18 mouse cellular contexts compared by ENCODE assay signal in the genomic region with DNA sequence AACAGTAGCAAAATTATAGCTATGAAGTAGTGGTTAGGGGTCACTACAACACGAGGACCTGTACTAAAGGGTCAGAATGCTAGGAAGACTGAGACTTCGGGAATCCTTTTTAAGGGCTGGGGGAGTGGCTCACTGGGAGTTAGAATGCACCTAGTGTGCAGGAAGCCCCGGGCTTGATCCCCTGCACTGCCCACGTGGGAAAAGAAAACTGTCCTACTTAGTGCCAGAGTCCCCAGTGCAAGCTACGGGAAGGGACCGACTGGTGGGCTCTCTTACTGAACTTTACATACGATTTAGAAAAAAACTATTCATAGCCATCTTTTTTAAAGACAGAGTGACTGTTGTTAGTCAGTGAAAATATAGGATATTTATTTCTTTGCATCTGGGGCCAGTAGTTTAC.
DNase-seq lines count a peak whose midpoint lies in the region; ATAC-seq and TF ChIP-seq lines count a peak whose summit lies in the region.
"Had no signal": no experiment of that assay in that cellular context is flagged by ENCODE, and none has a peak within 500 bp of the region (broad histone marks: within the 10 kb centered on the region; RNA-seq: fewer than 3 reads in every experiment).

No protein-coding gene starts in this region.

- H3K9ac ChIP-seq in kidney, embryonic 14.5 days (ENCODE audit: low read depth, low read length), result no peak overlapping the region
- no peak overlapping the region for H3K9ac ChIP-seq in kidney, embryonic 16.5 days (replicated peaks; ENCODE audit: low read length)
- H3K9ac ChIP-seq: embryonic facial prominence, embryonic 12.5 days; forebrain, embryonic 13.5 days; forebrain, embryonic 15.5 days had no signal

- intact Hi-C loops in gastrocnemius, adult 2 months (cut with DNase I), result no loop called here
- intact Hi-C loops in gastrocnemius, postnatal 36 days (cut with DNase I), result no loop called here

- H3K4me3 ChIP-seq in gastrocnemius, adult 2 months, result no peak overlapping the region
- no peak overlapping the region for H3K4me3 ChIP-seq in kidney, embryonic 14.5 days (ENCODE audit: low read length)
- no peak overlapping the region for H3K4me3 ChIP-seq in kidney, embryonic 16.5 days (ENCODE audit: low read length)
- H3K4me3 ChIP-seq: embryonic facial prominence, embryonic 10.5 days; embryonic facial prominence, embryonic 12.5 days; forebrain, embryonic 13.5 days; forebrain, embryonic 15.5 days had no signal

- no peaks in the 10 kb centered on the region for H3K27me3 ChIP-seq in kidney, embryonic 14.5 days (ENCODE audit: control insufficient read depth, insufficient read depth, low read length)
- H3K27me3 ChIP-seq in kidney, embryonic 16.5 days (ENCODE audit: insufficient read depth, low read length), result no peaks in the 10 kb centered on the region
- H3K27me3 ChIP-seq: CH12.LX; embryonic facial prominence, embryonic 12.5 days; forebrain, embryonic 13.5 days; forebrain, embryonic 15.5 days; Patski had no signal

- H3K27ac ChIP-seq in gastrocnemius, adult 2 months, result peak overlapping the region; percentile 81; the same call in 1 of the 2 replicates
- no peak overlapping the region for H3K27ac ChIP-seq in kidney, embryonic 14.5 days (ENCODE audit: low read depth, low read length)
- H3K27ac ChIP-seq in kidney, embryonic 16.5 days (ENCODE audit: low read length), result no peak overlapping the region
- H3K27ac ChIP-seq: embryonic facial prominence, embryonic 10.5 days; embryonic facial prominence, embryonic 12.5 days; forebrain, embryonic 13.5 days; forebrain, embryonic 15.5 days had no signal

- no peak overlapping the region for H3K4me2 ChIP-seq in kidney, embryonic 14.5 days (replicated peaks; ENCODE audit: low read depth, low read length)
- H3K4me2 ChIP-seq in kidney, embryonic 16.5 days (replicated peaks; ENCODE audit: low read depth, low read length), result no peak overlapping the region
- H3K4me2 ChIP-seq: embryonic facial prominence, embryonic 12.5 days; forebrain, embryonic 13.5 days; forebrain, embryonic 15.5 days had no signal

- H3K4me1 ChIP-seq in kidney, embryonic 14.5 days (ENCODE audit: control insufficient read depth, insufficient read depth, low read length), result no peaks in the 10 kb centered on the region
- 0 out of 2 replicates have a peak, but pooled peaks cover 9% of the 10 kb centered on the region for H3K4me1 ChIP-seq in kidney, embryonic 16.5 days (ENCODE audit: insufficient read depth, low read length)
- H3K4me1 ChIP-seq: embryonic facial prominence, embryonic 12.5 days; forebrain, embryonic 13.5 days had no signal

- TF ChIP-seq CTCF in gastrocnemius, adult 2 months (IDR thresholded peaks at IDR 0.05), result no peak

- no peak for DNase-seq in gastrocnemius, adult 2 months
- DNase-seq in gastrocnemius, postnatal 36 days, result no peak
- DNase-seq in kidney, postnatal 36 days, result no peak
- no peak for DNase-seq in kidney, postnatal 4 days
- DNase-seq: adrenal gland, adult 8-10 months; adrenal gland, postnatal 14 days; B cell, adult 2 months had no signal

- H3K36me3 ChIP-seq in kidney, embryonic 14.5 days (ENCODE audit: control insufficient read depth, insufficient read depth, low read length), result no peaks in the 10 kb centered on the region
- no peaks in the 10 kb centered on the region for H3K36me3 ChIP-seq in kidney, embryonic 16.5 days (ENCODE audit: insufficient read depth, low read length)
- H3K36me3 ChIP-seq: embryonic facial prominence, embryonic 10.5 days; embryonic facial prominence, embryonic 12.5 days; forebrain, embryonic 15.5 days; G1E had no signal

- peaks cover 3% of the 10 kb centered on the region; the same call in 1 of the 2 replicates for H3K9me3 ChIP-seq in kidney, embryonic 14.5 days (ENCODE audit: control insufficient read depth, low read length)
- H3K9me3 ChIP-seq in kidney, embryonic 16.5 days (ENCODE audit: low read length), result 0 out of 2 replicates have a peak, but pooled peaks cover 2% of the 10 kb centered on the region
- H3K9me3 ChIP-seq: forebrain, embryonic 15.5 days had no signal

- ATAC-seq in kidney, embryonic 14.5 days (ENCODE audit: low FRiP score, low TSS enrichment), result peak; percentile 16; the same call in 1 of the 2 replicates
- ATAC-seq in kidney, embryonic 16.5 days (ENCODE audit: low FRiP score, low TSS enrichment), result 0 out of 2 replicates have a peak, but pooled peaks have one; percentile 31
- ATAC-seq: activated CD4-positive, CD25-positive, alpha-beta regulatory T cell, adult 4 months; CD4-positive, CD25-positive, alpha-beta regulatory T cell, adult 4 months; forebrain, embryonic 13.5 days; forebrain, embryonic 15.5 days; Patski had no signal

- WGBS in kidney, embryonic 14.5 days, result 46% methylated on average over 7 of the region's 7 CpGs
- 42% methylated on average over 7 of the region's 7 CpGs for WGBS in kidney, embryonic 16.5 days
